Mouse (Mus musculus): ENCODE results near the gene Ntm. TPM values are rescaled to one million over a fixed set of nuclear protein-coding genes. Genes with fewer than 3 reads are reported as not detected.

Gene Ntm
- polyA plus RNA-seq, 1 experiment from 2014 or later, result 48.5 TPM

DNA sequence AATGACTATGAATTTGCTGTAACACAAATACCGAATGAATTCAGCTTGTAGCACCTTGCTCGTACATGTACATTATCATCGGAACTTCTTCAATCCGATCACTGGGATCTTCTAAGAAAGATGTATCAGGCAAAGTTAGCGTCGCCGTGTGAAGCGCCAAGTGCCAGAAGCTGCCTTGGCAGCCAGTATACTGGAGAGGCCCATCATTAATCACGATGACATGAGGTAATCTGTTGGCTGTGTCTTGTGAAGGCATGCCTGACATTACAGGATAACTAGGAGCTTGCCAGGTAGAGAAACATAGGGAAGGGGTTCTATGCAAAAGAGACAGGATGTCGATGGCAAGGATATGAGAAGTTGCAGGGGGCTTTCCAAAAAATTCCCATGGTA, 376.6 kb downstream of the Ntm start:
- H3K9me3 ChIP-seq (ENCODE audit: control insufficient read depth, low read length), result no peaks in the 10 kb centered on the region
- H3K27me3 ChIP-seq (ENCODE audit: control insufficient read depth, insufficient read depth, low read length), result no peaks in the 10 kb centered on the region
- no peak overlapping the region for H3K4me2 ChIP-seq (replicated peaks; ENCODE audit: low read depth, low read length)
- 87% methylated on average over 10 of the region's 10 CpGs for WGBS
- no peak overlapping the region for H3K27ac ChIP-seq (ENCODE audit: low read depth, low read length)
- no peaks in the 10 kb centered on the region for H3K4me1 ChIP-seq (ENCODE audit: control insufficient read depth, insufficient read depth, low read length)
- ATAC-seq (ENCODE audit: low FRiP score, low TSS enrichment), result no peak
- H3K4me3 ChIP-seq (ENCODE audit: low read length), result no peak overlapping the region
- H3K9ac ChIP-seq (ENCODE audit: low read depth, low read length), result no peak overlapping the region
- H3K36me3 ChIP-seq (ENCODE audit: control insufficient read depth, insufficient read depth, low read length), result no peaks in the 10 kb centered on the region

DNA sequence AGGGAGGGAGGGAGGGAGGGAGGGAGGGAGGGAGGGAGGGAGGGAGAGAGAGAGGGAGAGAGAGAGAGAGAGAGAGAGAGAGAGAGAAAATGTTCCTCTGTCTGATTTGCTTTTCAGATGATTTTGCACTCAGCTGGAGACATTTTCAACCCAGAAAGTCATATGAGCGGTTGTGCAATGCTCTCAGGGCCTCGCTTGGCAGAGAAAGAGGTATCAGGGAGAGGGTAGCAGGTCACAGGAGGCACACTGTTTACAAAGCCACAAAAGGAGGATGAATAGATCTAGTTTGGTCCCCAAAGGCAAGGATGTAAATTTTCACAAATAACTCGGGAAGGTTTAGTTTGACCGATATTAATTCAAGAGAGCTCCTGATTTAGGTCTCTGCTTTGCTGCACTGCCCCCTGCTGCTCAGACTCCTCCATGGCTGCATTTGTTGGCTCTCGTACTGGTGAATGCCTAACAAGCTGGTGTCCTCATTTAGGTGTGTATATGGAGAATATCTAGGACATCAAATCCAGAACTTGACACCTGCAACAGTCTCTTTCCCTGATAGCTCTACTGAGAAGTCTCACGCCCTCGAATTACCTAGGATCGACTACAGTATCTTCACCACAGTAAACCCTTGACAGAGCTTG, 377.1 kb downstream of the Ntm start:
- no peaks in the 10 kb centered on the region for H3K36me3 ChIP-seq (ENCODE audit: control insufficient read depth, insufficient read depth, low read length)
- no peaks in the 10 kb centered on the region for H3K9me3 ChIP-seq (ENCODE audit: control insufficient read depth, low read length)
- no peak overlapping the region for H3K27ac ChIP-seq (ENCODE audit: low read depth, low read length)
- H3K4me2 ChIP-seq (replicated peaks; ENCODE audit: low read depth, low read length), result no peak overlapping the region
- 54% methylated on average over 8 of the region's 8 CpGs for whole genome bisulfite sequencing
- ATAC-seq (ENCODE audit: low FRiP score, low TSS enrichment), result no peak
- H3K27me3 ChIP-seq (ENCODE audit: control insufficient read depth, insufficient read depth, low read length), result no peaks in the 10 kb centered on the region
- H3K9ac ChIP-seq (ENCODE audit: low read depth, low read length), result no peak overlapping the region
- H3K4me3 ChIP-seq (ENCODE audit: low read length), result no peak overlapping the region
- no peaks in the 10 kb centered on the region for H3K4me1 ChIP-seq (ENCODE audit: control insufficient read depth, insufficient read depth, low read length)

- 85% methylated on average over 11 of the region's 11 CpGs for WGBS
- H3K27me3 ChIP-seq (ENCODE audit: control insufficient read depth, insufficient read depth, low read length), result no peaks in the 10 kb centered on the region
These were observed 384.7 kb downstream of the Ntm start for GRCm38 (mm10) chr9:29578226-29578625.

DNA sequence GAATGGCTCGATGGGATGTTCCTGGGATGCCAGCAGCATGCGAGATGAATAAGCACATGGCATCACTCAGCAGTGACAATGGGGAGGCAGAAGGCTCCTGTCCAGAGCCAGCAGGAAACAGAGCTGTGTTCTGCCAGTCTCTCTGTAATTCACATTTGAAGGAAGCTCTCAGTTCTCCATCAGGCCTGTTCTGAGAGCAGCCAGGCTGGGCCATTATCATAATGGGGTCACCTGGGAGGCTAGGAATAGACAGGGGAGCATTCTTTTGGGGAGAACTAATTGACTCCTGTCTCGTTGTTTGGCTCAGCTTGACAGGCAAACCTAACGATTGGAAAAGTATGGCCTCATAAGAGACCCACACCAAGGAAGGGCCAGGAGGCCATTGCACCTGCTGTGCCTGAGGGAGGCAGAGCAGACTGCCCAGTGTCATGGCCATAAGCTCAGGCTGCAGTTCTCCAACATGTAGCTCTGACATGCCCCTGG, 386.8 kb downstream of the Ntm start:
- Histone ChIP-seq H3K4me2 (replicated peaks; ENCODE audit: low read depth, low read length) (no peak overlapping the region), H3K27ac (ENCODE audit: low read depth, low read length) (no peak overlapping the region), H3K36me3 (ENCODE audit: control insufficient read depth, insufficient read depth, low read length) (no peaks in the 10 kb centered on the region), H3K4me3 (ENCODE audit: low read length) (no peak overlapping the region), H3K27me3 (ENCODE audit: control insufficient read depth, insufficient read depth, low read length) (no peaks in the 10 kb centered on the region), H3K9me3 (ENCODE audit: control insufficient read depth, low read length) (no peaks in the 10 kb centered on the region), H3K4me1 (ENCODE audit: control insufficient read depth, insufficient read depth, low read length) (no peaks in the 10 kb centered on the region), H3K9ac (ENCODE audit: low read depth, low read length) (no peak overlapping the region)
- ATAC-seq (ENCODE audit: low FRiP score, low TSS enrichment), result no peak
- WGBS, result 55% methylated on average over 4 of the region's 4 CpGs

More at GRCm38 (mm10) chr9:29578226-29578625, 384.7 kb downstream of the Ntm start:
- ATAC-seq (ENCODE audit: low FRiP score, low TSS enrichment), result no peak
- Histone ChIP-seq H3K4me2 (replicated peaks; ENCODE audit: low read depth, low read length) (no peak overlapping the region), H3K4me3 (ENCODE audit: low read length) (no peak overlapping the region), H3K9ac (ENCODE audit: low read depth, low read length) (no peak overlapping the region), H3K27ac (ENCODE audit: low read depth, low read length) (no peak overlapping the region), H3K9me3 (ENCODE audit: control insufficient read depth, low read length) (no peaks in the 10 kb centered on the region), H3K36me3 (ENCODE audit: control insufficient read depth, insufficient read depth, low read length) (no peaks in the 10 kb centered on the region), H3K4me1 (ENCODE audit: control insufficient read depth, insufficient read depth, low read length) (no peaks in the 10 kb centered on the region)

GRCm38 (mm10) chr9:29574548-29574947, 388.4 kb downstream of the Ntm start:
- no peak overlapping the region for H3K9ac ChIP-seq (ENCODE audit: low read depth, low read length)
- WGBS, result 87% methylated on average over 5 of the region's 5 CpGs
- H3K36me3 ChIP-seq (ENCODE audit: control insufficient read depth, insufficient read depth, low read length), result no peaks in the 10 kb centered on the region
- H3K4me2 ChIP-seq (replicated peaks; ENCODE audit: low read depth, low read length), result no peak overlapping the region
- no peaks in the 10 kb centered on the region for H3K9me3 ChIP-seq (ENCODE audit: control insufficient read depth, low read length)
- H3K4me3 ChIP-seq (ENCODE audit: low read length), result no peak overlapping the region
- no peak for ATAC-seq (ENCODE audit: low FRiP score, low TSS enrichment)
- no peaks in the 10 kb centered on the region for H3K27me3 ChIP-seq (ENCODE audit: control insufficient read depth, insufficient read depth, low read length)
- no peaks in the 10 kb centered on the region for H3K4me1 ChIP-seq (ENCODE audit: control insufficient read depth, insufficient read depth, low read length)
- no peak overlapping the region for H3K27ac ChIP-seq (ENCODE audit: low read depth, low read length)

DNA sequence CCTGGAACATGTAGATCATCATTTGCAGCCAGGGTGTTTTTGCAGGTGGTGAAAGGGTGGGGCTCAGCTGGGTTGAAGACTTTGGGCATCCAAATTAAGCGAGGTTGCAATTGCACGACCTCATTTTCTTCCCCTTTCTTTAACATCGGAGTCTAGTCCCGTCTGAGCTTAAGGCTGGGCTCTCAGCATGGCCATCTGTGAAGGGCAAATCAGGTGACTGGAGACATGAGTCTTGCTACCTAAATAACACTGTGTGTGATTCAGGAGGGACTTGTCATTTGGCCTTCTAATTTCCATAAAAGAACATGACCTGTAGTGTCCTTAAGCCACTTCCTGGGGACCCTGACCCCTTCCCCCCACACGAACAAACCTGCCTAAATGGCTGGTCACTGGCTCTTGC, 394.4 kb downstream of the Ntm start:
- H3K9me3 ChIP-seq (ENCODE audit: control insufficient read depth, low read length), result no peaks in the 10 kb centered on the region
- WGBS, result 35% methylated on average over 5 of the region's 5 CpGs
- H3K27ac ChIP-seq (ENCODE audit: low read depth, low read length), result no peak overlapping the region
- no peaks in the 10 kb centered on the region for H3K36me3 ChIP-seq (ENCODE audit: control insufficient read depth, insufficient read depth, low read length)
- no peak overlapping the region for H3K4me2 ChIP-seq (replicated peaks; ENCODE audit: low read depth, low read length)
- H3K4me1 ChIP-seq (ENCODE audit: control insufficient read depth, insufficient read depth, low read length), result 0 out of 2 replicates have a peak, but pooled peaks cover 3% of the 10 kb centered on the region
- H3K9ac ChIP-seq (ENCODE audit: low read depth, low read length), result no peak overlapping the region
- H3K27me3 ChIP-seq (ENCODE audit: control insufficient read depth, insufficient read depth, low read length), result no peaks in the 10 kb centered on the region
- no peak for ATAC-seq (ENCODE audit: low FRiP score, low TSS enrichment)
- no peak overlapping the region for H3K4me3 ChIP-seq (ENCODE audit: low read length)

DNA sequence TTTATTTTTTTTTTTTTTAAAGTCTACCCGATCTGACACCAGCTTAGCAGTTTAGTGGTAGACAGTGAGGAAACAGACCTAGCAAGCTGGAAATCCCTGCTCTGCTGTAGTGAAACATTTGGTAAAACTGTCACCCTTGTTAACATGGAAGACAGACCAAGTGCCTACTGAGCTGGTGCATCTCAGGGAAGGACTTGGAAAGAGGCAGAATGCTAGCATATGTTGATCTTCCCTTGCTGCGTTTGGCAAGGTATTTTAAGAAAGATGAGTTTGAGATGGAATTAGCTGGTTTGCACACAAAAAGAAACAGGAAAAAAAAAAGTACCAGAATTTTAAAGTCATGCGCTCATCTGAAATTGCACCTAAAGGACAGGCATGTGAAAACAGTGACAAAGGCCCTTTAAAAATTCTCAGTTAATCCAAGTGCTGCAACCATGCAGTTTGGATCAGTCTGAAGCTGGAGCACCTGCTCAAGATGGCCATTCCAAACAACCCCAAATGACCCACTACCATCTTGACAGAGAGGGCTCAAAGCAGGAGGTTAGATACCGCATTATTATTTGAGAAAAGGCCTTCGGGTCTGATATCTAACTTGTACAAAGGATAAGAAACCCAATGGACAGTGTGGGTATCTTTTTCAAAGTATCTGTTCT, 400.4 kb downstream of the Ntm start:
- Histone ChIP-seq H3K9ac (ENCODE audit: low read depth, low read length) (no peak overlapping the region), H3K4me1 (ENCODE audit: control insufficient read depth, insufficient read depth, low read length) (0 out of 2 replicates have a peak, but pooled peaks cover 3% of the 10 kb centered on the region), H3K4me2 (replicated peaks; ENCODE audit: low read depth, low read length) (no peak overlapping the region), H3K36me3 (ENCODE audit: control insufficient read depth, insufficient read depth, low read length) (no peaks in the 10 kb centered on the region), H3K9me3 (ENCODE audit: control insufficient read depth, low read length) (no peaks in the 10 kb centered on the region), H3K27me3 (ENCODE audit: control insufficient read depth, insufficient read depth, low read length) (no peaks in the 10 kb centered on the region), H3K4me3 (ENCODE audit: low read length) (no peak overlapping the region), H3K27ac (ENCODE audit: low read depth, low read length) (no peak overlapping the region)
- ATAC-seq (ENCODE audit: low FRiP score, low TSS enrichment), result no peak
- 91% methylated on average over 5 of the region's 5 CpGs for WGBS

- no peak overlapping the region for H3K4me3 ChIP-seq (ENCODE audit: low read length)
- 95% methylated on average over 4 of the region's 4 CpGs for WGBS
- no peaks in the 10 kb centered on the region for H3K9me3 ChIP-seq (ENCODE audit: control insufficient read depth, low read length)
- no peak overlapping the region for H3K27ac ChIP-seq (ENCODE audit: low read depth, low read length)
- no peak overlapping the region for H3K9ac ChIP-seq (ENCODE audit: low read depth, low read length)
- ATAC-seq (ENCODE audit: low FRiP score, low TSS enrichment), result no peak
- 0 out of 2 replicates have a peak, but pooled peaks cover 3% of the 10 kb centered on the region for H3K4me1 ChIP-seq (ENCODE audit: control insufficient read depth, insufficient read depth, low read length)
- no peaks in the 10 kb centered on the region for H3K36me3 ChIP-seq (ENCODE audit: control insufficient read depth, insufficient read depth, low read length)
- H3K4me2 ChIP-seq (replicated peaks; ENCODE audit: low read depth, low read length), result no peak overlapping the region
- no peaks in the 10 kb centered on the region for H3K27me3 ChIP-seq (ENCODE audit: control insufficient read depth, insufficient read depth, low read length)
These were observed 404.0 kb downstream of the Ntm start for GRCm38 (mm10) chr9:29558915-29559314.

GRCm38 (mm10) chr9:29550582-29550981, 412.4 kb downstream of the Ntm start:
- Histone ChIP-seq H3K4me3 (ENCODE audit: low read length) (no peak overlapping the region), H3K27ac (ENCODE audit: low read depth, low read length) (no peak overlapping the region), H3K36me3 (ENCODE audit: control insufficient read depth, insufficient read depth, low read length) (no peaks in the 10 kb centered on the region), H3K4me2 (replicated peaks; ENCODE audit: low read depth, low read length) (no peak overlapping the region), H3K4me1 (ENCODE audit: control insufficient read depth, insufficient read depth, low read length) (no peaks in the 10 kb centered on the region), H3K9me3 (ENCODE audit: control insufficient read depth, low read length) (no peaks in the 10 kb centered on the region), H3K27me3 (ENCODE audit: control insufficient read depth, insufficient read depth, low read length) (no peaks in the 10 kb centered on the region), H3K9ac (ENCODE audit: low read depth, low read length) (no peak overlapping the region)
- ATAC-seq (ENCODE audit: low FRiP score, low TSS enrichment), result no peak
- WGBS, result 90% methylated on average over 8 of the region's 8 CpGs

Data from kidney, embryonic 14.5 days (tissue).